Mouse (Mus musculus) forebrain, postnatal 0 days (tissue): ENCODE data around the gene Lgalsl. TPM values are rescaled to one million over a fixed set of nuclear protein-coding genes. Genes with fewer than 3 reads are reported as not detected.

Source experiments
- ATAC-seq: fragments of 200-750 bp; cut with Nextera tagmentation; 2 replicates; pipeline ENCODE4 v1.8.0; 2017; ENCODE audit warnings: mild to moderate bottlenecking, moderate library complexity
- DNase-seq: peaks from one replicate; pipeline ENCODE4 v3.0.0-alpha.2; 2015
- H3K27ac ChIP-seq: fragments of 300-500 bp; sonication (generic); 2 replicates; pipeline ENCODE4 v1.5.1; 2014; ENCODE audit warnings: low read depth, mild to moderate bottlenecking, antibody characterized with exemption, low read length, moderate library complexity, mixed read lengths
- H3K27me3 ChIP-seq: fragments of 300-500 bp; sonication (generic); 2 replicates; pipeline ENCODE4 v1.6.1; 2014; ENCODE audit warnings: mild to moderate bottlenecking, low read length, mixed read lengths; ENCODE audit not compliant: insufficient read depth
- H3K36me3 ChIP-seq: fragments of 300-500 bp; sonication (generic); 2 replicates; pipeline ENCODE4 v1.6.1; 2014; ENCODE audit warnings: mild to moderate bottlenecking, moderate library complexity; ENCODE audit not compliant: insufficient read depth
- H3K4me1 ChIP-seq: fragments of 300-500 bp; sonication (generic); 2 replicates; pipeline ENCODE4 v1.6.1; 2014; ENCODE audit warnings: antibody characterized with exemption; ENCODE audit not compliant: insufficient read depth
- H3K4me2 ChIP-seq: fragments of 300-500 bp; sonication (generic); 2 replicates; pipeline ENCODE4 v1.6.1; 2014; ENCODE audit warnings: low read depth, mild to moderate bottlenecking, moderate library complexity
- H3K4me3 ChIP-seq: fragments of 300-500 bp; sonication (generic); 2 replicates; pipeline ENCODE4 v1.5.1; 2014; ENCODE audit warnings: low read depth, low read length, mixed read lengths
- H3K9ac ChIP-seq: fragments of 300-500 bp; sonication (generic); 2 replicates; pipeline ENCODE4 v1.6.1; 2014; ENCODE audit warnings: mild to moderate bottlenecking
- H3K9me3 ChIP-seq: fragments of 300-500 bp; sonication (generic); 2 replicates; pipeline ENCODE4 v1.6.1; 2016; ENCODE audit warnings: low read length
- CTCF ChIP-seq: sonication (generic); IDR thresholded peaks from 2 replicates; pipeline ENCODE4 v1.5.1; 2016; ENCODE audit warnings: antibody characterized with exemption, control low read depth, low read depth
- WGBS: fragments of 180-500 bp; shearing (Covaris S2); extraction: QIAGEN DNeasy Blood & Tissue Kit; methylation state at CpG from one replicate; pipeline ENCODE4 v1.1.7; 2014; 5-methylcytosine and 5-hydroxymethylcytosine counted together
- polyA plus RNA-seq: library from polyadenylated mRNA; unstranded; fragments of >200 nt; fragmentation: Nextera tagmentation; extraction: Ambion mirVana; gene quantifications from 2 replicates; pipeline ENCODE4 v1.2.1, GENCODE M21; 2015
- total RNA-seq: library from RNA; depleted of rRNA; stranded (reverse); fragments of >200 nt; gene quantifications from 2 replicates; pipeline ENCODE4 v1.2.3, GENCODE M21; 2014

The Lgalsl gene
- total and polyA plus RNA-seq, 2 experiments from 2014 or later: 78.3 to 104 TPM

DNA sequence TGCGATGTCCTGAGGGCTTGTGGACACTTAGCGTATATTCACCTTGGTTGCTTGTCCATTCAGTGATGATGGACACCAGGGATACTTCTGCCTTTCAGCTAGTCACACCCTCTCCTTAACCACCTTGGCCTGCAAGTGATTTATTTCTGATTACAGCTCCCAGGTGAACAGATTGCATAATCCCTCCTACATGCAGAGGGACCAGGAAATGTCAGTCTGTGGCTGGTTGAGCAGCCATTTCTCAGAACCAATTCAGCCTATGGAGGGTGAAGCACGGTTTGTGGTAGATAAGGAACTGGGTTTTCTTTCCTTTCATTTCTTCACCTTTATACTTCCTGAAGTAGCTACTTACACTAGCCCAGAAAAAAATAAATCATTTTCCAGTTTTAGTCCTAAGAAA lies 34.6 kb upstream of the Lgalsl start:
- Histone ChIP-seq H3K27ac (no peak overlapping the region), H3K36me3 (no peaks in the 10 kb centered on the region), H3K9ac (no peak overlapping the region), H3K9me3 (no peaks in the 10 kb centered on the region), H3K4me3 (no peak overlapping the region), H3K4me2 (no peak overlapping the region), H3K4me1 (no peaks in the 10 kb centered on the region), H3K27me3 (no peaks in the 10 kb centered on the region)
- TF ChIP-seq CTCF: no peak
- ATAC-seq: no peak
- no peak for DNase-seq
- 96% methylated on average over 3 of the region's 3 CpGs for WGBS

DNA sequence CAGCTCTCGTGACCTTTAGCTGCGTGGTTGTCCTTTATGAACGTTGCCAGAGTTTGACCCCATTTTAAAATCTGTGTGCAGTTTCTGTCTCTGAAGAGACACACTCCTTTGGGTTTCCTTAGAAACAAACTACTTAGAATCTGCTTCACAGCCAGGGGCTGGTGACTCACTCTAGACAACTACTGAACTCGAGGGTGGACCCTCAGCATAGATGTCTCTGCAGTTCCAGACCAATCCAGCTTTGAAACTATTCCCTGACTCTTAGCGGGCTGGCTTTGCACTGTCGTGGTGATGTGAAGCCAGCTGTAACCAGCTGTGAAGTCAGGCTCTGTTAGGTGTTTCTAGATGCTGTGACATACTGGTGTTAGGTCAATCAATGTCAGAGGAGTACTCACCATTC lies 33.8 kb upstream of the Lgalsl start:
- Histone ChIP-seq H3K27ac (no peak overlapping the region), H3K9ac (no peak overlapping the region), H3K36me3 (no peaks in the 10 kb centered on the region), H3K4me3 (no peak overlapping the region), H3K27me3 (no peaks in the 10 kb centered on the region), H3K9me3 (no peaks in the 10 kb centered on the region), H3K4me1 (no peaks in the 10 kb centered on the region), H3K4me2 (no peak overlapping the region)
- WGBS: 72% methylated on average over 6 of the region's 6 CpGs
- DNase-seq (no peak), ATAC-seq (peak; percentile 50)
- TF ChIP-seq CTCF: no peak

GRCm38 (mm10) chr11:20862101-20862500 lies 31.2 kb upstream of the Lgalsl start:
- 81% methylated on average over 5 of the region's 5 CpGs for WGBS
- DNase-seq (no peak), ATAC-seq (no peak)
- Histone ChIP-seq H3K36me3 (no peaks in the 10 kb centered on the region), H3K4me3 (no peak overlapping the region), H3K9ac (no peak overlapping the region), H3K9me3 (no peaks in the 10 kb centered on the region), H3K27me3 (no peaks in the 10 kb centered on the region), H3K27ac (no peak overlapping the region), H3K4me1 (no peaks in the 10 kb centered on the region; the same call in 1 of the 2 replicates), H3K4me2 (no peak overlapping the region)
- TF ChIP-seq CTCF: no peak

DNA sequence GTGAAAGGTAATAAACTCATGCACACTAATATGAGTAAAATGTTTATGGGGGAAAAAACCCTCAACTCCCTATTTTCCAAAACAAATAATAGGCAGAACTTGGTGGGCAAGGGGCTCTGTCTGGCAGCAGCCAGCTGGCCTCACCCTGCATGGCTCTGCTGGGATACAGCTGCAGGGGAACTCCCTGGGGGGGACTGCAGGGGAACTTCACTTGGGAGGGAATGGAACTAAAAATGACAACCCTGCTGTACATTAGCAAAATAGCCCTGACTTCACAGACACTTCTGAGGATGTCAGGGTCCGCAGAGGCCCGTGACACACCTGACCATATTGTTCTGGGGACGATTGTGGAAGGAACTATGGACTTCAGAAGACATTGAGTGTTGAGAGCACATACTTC lies 29.5 kb upstream of the Lgalsl start:
- no peaks in the 10 kb centered on the region for H3K36me3 ChIP-seq
- no peaks in the 10 kb centered on the region; the same call in 1 of the 2 replicates for H3K4me1 ChIP-seq
- H3K27me3 ChIP-seq: no peaks in the 10 kb centered on the region
- H3K4me2 ChIP-seq: no peak overlapping the region
- WGBS: 95% methylated on average over 3 of the region's 3 CpGs
- H3K4me3 ChIP-seq: no peak overlapping the region
- ATAC-seq (no peak), DNase-seq (no peak)
- H3K27ac ChIP-seq: 0 out of 2 replicates have a peak overlapping the region, but pooled peaks have one; percentile 9
- no peaks in the 10 kb centered on the region for H3K9me3 ChIP-seq
- no peak for TF ChIP-seq CTCF
- no peak overlapping the region for H3K9ac ChIP-seq

- H3K4me3 ChIP-seq: no peak overlapping the region
- DNase-seq: no peak
- 38% methylated on average over 6 of the region's 6 CpGs for WGBS
- peak overlapping the region; percentile 73 for H3K27ac ChIP-seq
- H3K9ac ChIP-seq: no peak overlapping the region
- no peak for TF ChIP-seq CTCF
- H3K36me3 ChIP-seq: no peaks in the 10 kb centered on the region
- ATAC-seq: no peak
- 0 out of 2 replicates have a peak overlapping the region, but pooled peaks have one; percentile 30 for H3K4me2 ChIP-seq
- H3K27me3 ChIP-seq: no peaks in the 10 kb centered on the region
- H3K9me3 ChIP-seq: no peaks in the 10 kb centered on the region
- H3K4me1 ChIP-seq: no peaks in the 10 kb centered on the region; the same call in 1 of the 2 replicates
Measured at GRCm38 (mm10) chr11:20859858-20860257, 29.0 kb upstream of the Lgalsl start.

DNA sequence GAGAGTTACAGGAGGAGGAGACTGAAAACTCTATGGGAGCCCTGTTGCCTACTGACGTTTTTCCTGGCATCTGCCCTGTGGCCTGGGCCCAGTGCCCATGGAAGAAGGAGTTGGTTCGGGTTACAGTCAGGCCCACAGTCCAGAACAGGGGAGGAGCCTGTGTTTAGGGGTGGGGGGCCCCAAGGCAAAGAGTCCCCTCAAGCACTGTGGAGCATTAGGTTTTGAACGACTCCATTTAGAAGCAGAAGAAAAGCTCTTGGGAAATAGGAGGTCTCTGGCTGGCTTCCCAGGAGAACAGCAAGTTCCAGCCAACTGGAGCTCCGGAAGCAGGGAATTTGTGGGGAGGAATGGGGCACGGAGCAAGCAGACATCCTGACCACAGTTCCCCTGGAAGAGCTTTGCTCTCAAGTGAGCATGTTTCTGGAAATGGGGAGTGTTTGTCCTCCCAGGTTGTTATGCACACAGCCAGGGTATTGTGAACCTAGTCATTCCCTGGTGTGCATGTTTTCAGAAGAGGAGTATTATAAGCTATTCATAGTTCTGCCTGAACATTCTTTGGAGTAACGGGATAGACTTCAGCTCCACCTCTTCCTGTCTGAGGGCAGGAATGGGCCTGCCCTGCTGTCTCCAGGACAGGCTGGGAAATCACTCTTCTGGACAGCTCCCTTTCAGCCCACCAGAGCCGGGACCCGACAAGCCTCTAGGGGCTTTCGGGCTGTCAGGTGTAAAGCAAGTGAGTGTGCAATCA lies 28.2 kb upstream of the Lgalsl start:
- Histone ChIP-seq H3K4me3 (no peak overlapping the region), H3K36me3 (no peaks in the 10 kb centered on the region), H3K27ac (peak overlapping the region; percentile 78), H3K9me3 (no peaks in the 10 kb centered on the region), H3K27me3 (no peaks in the 10 kb centered on the region), H3K9ac (no peak overlapping the region), H3K4me1 (no peaks in the 10 kb centered on the region; the same call in 1 of the 2 replicates), H3K4me2 (peak overlapping the region; percentile 30; the same call in 1 of the 2 replicates)
- TF ChIP-seq CTCF: 0 out of 2 replicates have a peak, but pooled peaks have one; percentile 12
- 7% methylated on average over 9 of the region's 9 CpGs for WGBS
- ATAC-seq (peak; percentile 96), DNase-seq (peak; percentile 84)

DNA sequence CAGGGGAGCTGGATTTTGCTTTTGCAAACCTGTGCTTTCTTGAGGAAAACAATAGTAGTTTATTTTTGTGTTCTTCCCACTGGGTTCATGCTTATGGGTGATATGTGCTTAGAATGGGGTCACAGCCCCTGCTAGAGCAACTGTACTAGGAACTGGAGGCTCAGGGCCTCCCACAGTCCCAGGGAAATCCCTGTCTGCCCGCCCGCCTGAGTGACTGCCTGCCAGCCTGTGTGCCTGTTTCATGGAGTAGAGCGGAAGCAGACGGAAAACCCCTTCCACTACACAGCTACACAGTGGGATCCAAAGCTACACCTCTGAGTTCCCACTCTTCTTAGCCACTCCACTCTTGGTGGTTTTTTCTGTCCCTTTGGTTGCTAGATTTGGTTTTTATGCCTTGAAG lies 27.1 kb upstream of the Lgalsl start:
- Histone ChIP-seq H3K9ac (no peak overlapping the region), H3K4me1 (no peaks in the 10 kb centered on the region; the same call in 1 of the 2 replicates), H3K4me2 (no peak overlapping the region), H3K4me3 (no peak overlapping the region), H3K27ac (no peak overlapping the region), H3K27me3 (no peaks in the 10 kb centered on the region), H3K36me3 (no peaks in the 10 kb centered on the region), H3K9me3 (no peaks in the 10 kb centered on the region)
- DNase-seq (no peak), ATAC-seq (no peak)
- WGBS: 84% methylated on average over 4 of the region's 4 CpGs
- TF ChIP-seq CTCF: no peak
